Mouse (Mus musculus): Measurements from ENCODE around the gene Map7d1. TPM values are rescaled to one million over a fixed set of nuclear protein-coding genes. Genes with fewer than 3 reads are reported as not detected.

Map7d1 gene
- polyA plus RNA-seq, 1 experiment from 2014 or later, result 59.8 TPM

DNA sequence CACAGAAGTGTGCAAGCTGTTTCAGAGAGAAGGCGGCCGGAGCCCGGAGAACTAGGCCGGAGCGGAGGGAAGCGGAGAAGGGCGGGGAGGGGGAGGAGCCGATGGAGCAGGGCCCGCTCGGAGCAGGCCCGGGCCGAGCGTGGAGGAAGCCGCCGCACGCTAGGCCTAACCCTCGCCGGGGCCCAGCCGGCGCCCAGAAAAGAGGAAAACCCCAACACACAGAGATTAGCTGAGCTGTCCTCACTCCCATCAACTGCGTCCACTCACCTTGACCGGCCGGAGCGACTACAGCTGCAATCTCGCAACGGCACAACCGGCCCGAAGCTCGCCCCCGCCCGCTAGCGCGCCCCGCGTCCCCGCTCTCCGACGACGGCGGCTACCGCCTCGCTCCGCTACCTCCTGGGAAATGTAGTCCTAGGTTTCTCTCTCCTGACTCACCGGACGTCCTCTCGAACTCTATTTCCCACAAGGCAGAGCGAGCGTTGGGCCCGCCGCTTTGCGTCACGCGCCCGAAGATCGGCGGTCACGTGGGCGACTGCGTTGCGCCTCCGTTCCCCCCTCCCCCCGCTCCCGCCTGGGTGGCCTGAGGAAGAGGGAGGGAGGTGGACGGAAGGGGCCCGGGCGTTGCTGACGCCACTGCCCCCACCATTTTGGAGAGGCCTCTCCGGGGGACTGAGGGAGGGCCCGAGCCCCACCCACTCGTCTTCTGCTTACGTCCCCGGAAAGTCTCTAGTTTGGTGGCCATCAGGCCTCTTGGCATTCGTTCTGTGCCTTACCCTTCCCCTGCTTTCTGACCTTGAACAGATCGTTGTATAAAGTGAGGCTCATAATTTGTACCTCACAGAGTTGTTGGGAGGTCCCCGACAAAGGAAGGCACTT, 53.6 kb downstream of the Map7d1 start, which contains the start of gene Thrap3:
TSS of gene Thrap3 (minus strand) at position 458 of the 879 bp plus-strand sequence.
- Histone ChIP-seq H3K27me3 (replicated peaks; ENCODE audit: control insufficient read depth, insufficient read depth, low read length) (no peaks in the 10 kb centered on the region), H3K9me3 (ENCODE audit: control insufficient read depth, low read length) (no peaks in the 10 kb centered on the region), H3K4me2 (ENCODE audit: low read length) (peak within 1 kb of the TSS; percentile 73), H3K27ac (ENCODE audit: low read depth, low read length) (peak within 1 kb of the TSS; percentile 93), H3K9ac (ENCODE audit: low read depth, low read length) (peak within 1 kb of the TSS; percentile 80), H3K36me3 (ENCODE audit: control insufficient read depth, insufficient read depth, low read length) (no peaks in the 10 kb centered on the region), H3K4me1 (ENCODE audit: control insufficient read depth, insufficient read depth, low read depth, low read length) (peaks cover 27% of the 10 kb centered on the region), H3K4me3 (ENCODE audit: low read length) (peak within 1 kb of the TSS; percentile 61)
- peak; percentile 99 for ATAC-seq
- under 1% methylated on average over 65 of the region's 75 CpGs for WGBS

- under 1% methylated on average over 28 of the region's 28 CpGs for whole genome bisulfite sequencing
- Histone ChIP-seq H3K4me2 (ENCODE audit: low read length) (peak overlapping the region; percentile 66), H3K4me1 (ENCODE audit: control insufficient read depth, insufficient read depth, low read depth, low read length) (peaks cover 27% of the 10 kb centered on the region), H3K9ac (ENCODE audit: low read depth, low read length) (peak overlapping the region; percentile 80), H3K36me3 (ENCODE audit: control insufficient read depth, insufficient read depth, low read length) (no peaks in the 10 kb centered on the region), H3K4me3 (ENCODE audit: low read length) (peak overlapping the region; percentile 61), H3K27me3 (replicated peaks; ENCODE audit: control insufficient read depth, insufficient read depth, low read length) (no peaks in the 10 kb centered on the region), H3K27ac (ENCODE audit: low read depth, low read length) (peak overlapping the region; percentile 93), H3K9me3 (ENCODE audit: control insufficient read depth, low read length) (no peaks in the 10 kb centered on the region)
- ATAC-seq, result no peak
Measured at GRCm38 (mm10) chr4:126201514-126202302, 54.4 kb downstream of the Map7d1 start.

DNA sequence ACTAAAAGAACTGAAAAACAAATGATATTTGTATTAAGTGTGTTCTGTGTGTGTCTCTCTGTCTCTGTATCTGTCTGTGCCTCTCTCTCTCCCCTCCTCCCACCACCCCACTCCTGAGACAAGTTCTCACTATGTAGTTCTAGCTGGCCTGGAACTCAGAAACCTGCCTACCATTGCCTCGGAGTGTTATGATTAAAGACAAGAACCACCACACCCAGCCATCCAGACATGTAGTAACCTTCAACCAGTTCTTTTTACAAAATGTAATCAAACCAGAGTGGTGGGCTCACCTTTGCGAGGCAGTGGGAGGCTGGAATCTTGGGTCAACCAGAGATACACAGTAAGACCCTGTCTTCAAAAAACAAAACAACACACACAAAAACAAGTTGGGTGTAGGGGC, 55.5 kb downstream of the Map7d1 start:
- no peaks in the 10 kb centered on the region for H3K27me3 ChIP-seq (replicated peaks; ENCODE audit: control insufficient read depth, insufficient read depth, low read length)
- peaks cover 27% of the 10 kb centered on the region for H3K4me1 ChIP-seq (ENCODE audit: control insufficient read depth, insufficient read depth, low read depth, low read length)
- ATAC-seq, result no peak
- H3K9ac ChIP-seq (ENCODE audit: low read depth, low read length), result no peak overlapping the region
- peak overlapping the region; percentile 61 for H3K4me3 ChIP-seq (ENCODE audit: low read length)
- H3K4me2 ChIP-seq (ENCODE audit: low read length), result peak overlapping the region; percentile 66
- no peaks in the 10 kb centered on the region for H3K36me3 ChIP-seq (ENCODE audit: control insufficient read depth, insufficient read depth, low read length)
- whole genome bisulfite sequencing, result 70% methylated on average over 2 of the region's 2 CpGs
- H3K9me3 ChIP-seq (ENCODE audit: control insufficient read depth, low read length), result no peaks in the 10 kb centered on the region
- H3K27ac ChIP-seq (ENCODE audit: low read depth, low read length), result no peak overlapping the region

DNA sequence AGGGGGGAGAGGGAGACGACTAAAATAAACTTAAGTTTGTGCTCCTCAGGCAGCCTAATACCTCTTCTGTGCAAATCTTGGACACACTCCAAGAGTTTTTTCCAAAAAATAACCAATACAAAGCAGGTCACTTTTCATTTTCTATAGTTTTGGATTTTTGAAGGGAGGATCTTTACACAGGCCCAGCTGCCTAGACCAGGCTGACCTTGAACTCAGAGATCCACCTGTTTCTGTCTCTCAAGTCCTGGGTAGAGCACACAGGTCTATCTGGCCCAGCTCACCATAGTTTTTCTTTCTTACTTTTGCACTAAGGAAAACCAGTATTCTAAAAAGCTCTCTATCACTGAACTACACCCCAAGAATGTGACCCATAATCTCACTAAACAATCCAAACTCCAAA, 56.1 kb downstream of the Map7d1 start:
- no peaks in the 10 kb centered on the region for H3K36me3 ChIP-seq (ENCODE audit: control insufficient read depth, insufficient read depth, low read length)
- peak overlapping the region; percentile 66 for H3K4me2 ChIP-seq (ENCODE audit: low read length)
- no peaks in the 10 kb centered on the region for H3K9me3 ChIP-seq (ENCODE audit: control insufficient read depth, low read length)
- 37% methylated on average over 1 of the region's 1 CpGs for WGBS
- H3K9ac ChIP-seq (ENCODE audit: low read depth, low read length), result no peak overlapping the region
- ATAC-seq, result no peak
- no peaks in the 10 kb centered on the region for H3K27me3 ChIP-seq (replicated peaks; ENCODE audit: control insufficient read depth, insufficient read depth, low read length)
- H3K27ac ChIP-seq (ENCODE audit: low read depth, low read length), result no peak overlapping the region
- peaks cover 27% of the 10 kb centered on the region for H3K4me1 ChIP-seq (ENCODE audit: control insufficient read depth, insufficient read depth, low read depth, low read length)
- H3K4me3 ChIP-seq (ENCODE audit: low read length), result no peak overlapping the region

DNA sequence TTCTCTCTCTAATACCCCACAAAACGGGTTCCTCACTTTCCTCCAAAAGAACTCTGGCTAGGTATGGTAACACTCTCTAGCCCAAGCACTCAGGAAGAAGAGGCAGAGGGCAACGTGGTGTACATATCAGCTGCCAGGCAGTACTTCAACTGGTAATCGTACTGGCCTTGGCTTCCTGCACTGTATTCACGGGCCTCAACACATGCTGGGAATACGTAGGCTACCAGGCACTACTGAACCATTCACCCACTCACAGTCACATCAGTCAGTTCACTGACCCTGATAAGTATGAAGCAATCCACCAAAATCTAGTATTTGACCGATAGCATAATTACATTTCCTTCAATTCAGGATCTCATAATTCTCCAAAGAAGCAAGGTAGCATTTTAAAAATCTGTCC, 56.6 kb downstream of the Map7d1 start:
- peak overlapping the region; percentile 15; the same call in 1 of the 2 replicates for H3K4me2 ChIP-seq (ENCODE audit: low read length)
- 76% methylated on average over 6 of the region's 6 CpGs for WGBS
- no peak overlapping the region for H3K27ac ChIP-seq (ENCODE audit: low read depth, low read length)
- ATAC-seq, result no peak
- no peak overlapping the region for H3K9ac ChIP-seq (ENCODE audit: low read depth, low read length)
- H3K4me3 ChIP-seq (ENCODE audit: low read length), result no peak overlapping the region
- H3K36me3 ChIP-seq (ENCODE audit: control insufficient read depth, insufficient read depth, low read length), result no peaks in the 10 kb centered on the region
- H3K4me1 ChIP-seq (ENCODE audit: control insufficient read depth, insufficient read depth, low read depth, low read length), result peaks cover 27% of the 10 kb centered on the region
- no peaks in the 10 kb centered on the region for H3K27me3 ChIP-seq (replicated peaks; ENCODE audit: control insufficient read depth, insufficient read depth, low read length)
- no peaks in the 10 kb centered on the region for H3K9me3 ChIP-seq (ENCODE audit: control insufficient read depth, low read length)

- Histone ChIP-seq H3K27ac (ENCODE audit: low read depth, low read length) (no peak overlapping the region), H3K27me3 (replicated peaks; ENCODE audit: control insufficient read depth, insufficient read depth, low read length) (no peaks in the 10 kb centered on the region), H3K4me2 (ENCODE audit: low read length) (no peak overlapping the region), H3K4me1 (ENCODE audit: control insufficient read depth, insufficient read depth, low read depth, low read length) (peaks cover 27% of the 10 kb centered on the region), H3K4me3 (ENCODE audit: low read length) (no peak overlapping the region), H3K9me3 (ENCODE audit: control insufficient read depth, low read length) (no peaks in the 10 kb centered on the region), H3K36me3 (ENCODE audit: control insufficient read depth, insufficient read depth, low read length) (peaks cover 7% of the 10 kb centered on the region; the same call in 1 of the 2 replicates), H3K9ac (ENCODE audit: low read depth, low read length) (no peak overlapping the region)
- ATAC-seq, result no peak
- 63% methylated on average over 3 of the region's 3 CpGs for whole genome bisulfite sequencing
Measured at GRCm38 (mm10) chr4:126197485-126197884, 58.7 kb downstream of the Map7d1 start.

GRCm38 (mm10) chr4:126194916-126195315, 61.2 kb downstream of the Map7d1 start:
- no peak overlapping the region for H3K4me2 ChIP-seq (ENCODE audit: low read length)
- no peak for ATAC-seq
- H3K9ac ChIP-seq (ENCODE audit: low read depth, low read length), result no peak overlapping the region
- peaks cover 13% of the 10 kb centered on the region for H3K4me1 ChIP-seq (ENCODE audit: control insufficient read depth, insufficient read depth, low read depth, low read length)
- no peaks in the 10 kb centered on the region for H3K27me3 ChIP-seq (replicated peaks; ENCODE audit: control insufficient read depth, insufficient read depth, low read length)
- H3K36me3 ChIP-seq (ENCODE audit: control insufficient read depth, insufficient read depth, low read length), result peaks cover 11% of the 10 kb centered on the region; the same call in 1 of the 2 replicates
- WGBS, result 87% methylated on average over 4 of the region's 4 CpGs
- no peaks in the 10 kb centered on the region for H3K9me3 ChIP-seq (ENCODE audit: control insufficient read depth, low read length)
- H3K27ac ChIP-seq (ENCODE audit: low read depth, low read length), result no peak overlapping the region
- H3K4me3 ChIP-seq (ENCODE audit: low read length), result no peak overlapping the region

DNA sequence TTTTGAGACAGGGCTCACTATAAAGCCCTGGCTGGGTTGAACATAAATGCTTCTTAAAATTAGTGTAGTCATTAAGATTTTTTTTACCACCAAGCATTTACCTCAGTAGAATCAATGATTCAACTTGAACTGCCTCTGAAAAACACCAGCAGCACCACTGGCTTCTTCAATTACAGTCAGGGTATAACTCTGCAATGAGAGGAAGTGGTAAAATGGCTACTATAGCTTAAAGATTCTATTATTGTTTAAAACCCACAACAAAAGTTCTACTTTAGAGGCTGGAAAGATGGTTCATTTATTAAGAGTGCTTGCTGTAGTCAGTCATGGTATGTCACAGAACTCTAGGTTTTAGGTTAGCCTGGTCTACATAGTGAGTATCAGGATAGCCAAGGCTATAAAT, 61.9 kb downstream of the Map7d1 start:
- Histone ChIP-seq H3K9me3 (ENCODE audit: control insufficient read depth, low read length) (no peaks in the 10 kb centered on the region), H3K27ac (ENCODE audit: low read depth, low read length) (no peak overlapping the region), H3K36me3 (ENCODE audit: control insufficient read depth, insufficient read depth, low read length) (peaks cover 11% of the 10 kb centered on the region; the same call in 1 of the 2 replicates), H3K4me3 (ENCODE audit: low read length) (no peak overlapping the region), H3K9ac (ENCODE audit: low read depth, low read length) (no peak overlapping the region), H3K4me1 (ENCODE audit: control insufficient read depth, insufficient read depth, low read depth, low read length) (peaks cover 6% of the 10 kb centered on the region), H3K4me2 (ENCODE audit: low read length) (no peak overlapping the region), H3K27me3 (replicated peaks; ENCODE audit: control insufficient read depth, insufficient read depth, low read length) (no peaks in the 10 kb centered on the region)
- no peak for ATAC-seq

GRCm38 (mm10) chr4:126190636-126191035, 65.5 kb downstream of the Map7d1 start:
- no peaks in the 10 kb centered on the region for H3K9me3 ChIP-seq (ENCODE audit: control insufficient read depth, low read length)

More at GRCm38 (mm10) chr4:126190636-126191035, 65.5 kb downstream of the Map7d1 start:
- Histone ChIP-seq H3K36me3 (ENCODE audit: control insufficient read depth, insufficient read depth, low read length) (peaks cover 11% of the 10 kb centered on the region; the same call in 1 of the 2 replicates), H3K9ac (ENCODE audit: low read depth, low read length) (no peak overlapping the region), H3K4me1 (ENCODE audit: control insufficient read depth, insufficient read depth, low read depth, low read length) (no peaks in the 10 kb centered on the region), H3K27ac (ENCODE audit: low read depth, low read length) (no peak overlapping the region), H3K4me2 (ENCODE audit: low read length) (no peak overlapping the region), H3K27me3 (replicated peaks; ENCODE audit: control insufficient read depth, insufficient read depth, low read length) (no peaks in the 10 kb centered on the region), H3K4me3 (ENCODE audit: low read length) (no peak overlapping the region)
- no peak for ATAC-seq
- 96% methylated on average over 2 of the region's 2 CpGs for WGBS
